Mouse (Mus musculus): ENCODE measurements around the gene Traip.
A peak's percentile ranks its signal among the peaks of the same experiment; 100 is the strongest.

The Traip gene

DNA sequence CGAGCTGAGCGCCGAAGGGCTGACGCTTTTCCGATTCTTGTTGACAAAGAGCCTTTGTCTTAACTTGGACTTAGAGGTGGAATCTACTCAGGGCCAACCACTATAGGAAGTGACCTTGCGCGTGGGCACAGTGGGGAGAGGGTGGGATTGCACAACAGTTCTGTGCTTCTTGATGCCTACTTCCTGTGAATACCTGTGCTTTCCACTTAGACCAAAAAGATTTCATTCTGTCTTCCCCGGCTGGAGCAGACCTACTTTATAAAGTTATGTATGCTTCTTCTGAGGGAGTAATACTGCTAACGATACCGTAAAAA lies at the start of gene Traip:
Gene Traip, plus strand, starts transcription at position 215 of the 314 bp plus-strand sequence.
- no peak for DNase-seq (ENCODE audit: low spot score in 2 of 2)

GRCm38 (mm10) chr9:107900840-107901626 lies 48.9 kb upstream of the Traip start:
- DNase-seq (ENCODE audit: low spot score in 2 of 2) = no peak

- DNase-seq (ENCODE audit: low spot score in 2 of 2) = no peak
These were observed 48.4 kb upstream of the Traip start for GRCm38 (mm10) chr9:107901627-107901914.

DNA sequence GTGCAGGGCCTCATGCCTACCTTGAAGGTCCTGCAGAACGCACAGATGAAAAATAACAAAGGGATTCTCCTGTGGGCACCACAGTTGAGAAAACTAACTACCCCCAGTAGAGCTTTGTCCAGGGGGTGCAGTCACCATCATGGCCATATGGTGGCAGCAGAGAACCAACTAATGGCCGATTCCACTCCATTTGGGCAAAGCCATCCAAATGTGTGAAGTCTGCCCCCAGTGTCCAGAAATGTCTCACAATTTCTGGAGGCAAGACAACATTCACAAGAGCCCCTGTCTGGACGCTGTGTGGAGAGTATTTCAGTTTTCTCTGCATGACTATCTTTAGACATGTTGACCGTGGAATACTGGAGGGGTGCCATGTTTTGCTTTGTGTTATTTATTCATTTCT lies 45.2 kb upstream of the Traip start:
- peak; percentile 82 to 91 for DNase-seq (ENCODE audit: low spot score in 2 of 2)

- DNase-seq (ENCODE audit: low spot score in 2 of 2) = peak; percentile 80 to 86
These were observed 43.5 kb upstream of the Traip start, which contains the start of gene Mst1r for GRCm38 (mm10) chr9:107906252-107906966. TSS of gene Mst1r (plus strand) at chr9:107906873.

GRCm38 (mm10) chr9:107906967-107907800 lies 42.8 kb upstream of the Traip start:
- DNase-seq (ENCODE audit: low spot score in 2 of 2) = no peak

DNA sequence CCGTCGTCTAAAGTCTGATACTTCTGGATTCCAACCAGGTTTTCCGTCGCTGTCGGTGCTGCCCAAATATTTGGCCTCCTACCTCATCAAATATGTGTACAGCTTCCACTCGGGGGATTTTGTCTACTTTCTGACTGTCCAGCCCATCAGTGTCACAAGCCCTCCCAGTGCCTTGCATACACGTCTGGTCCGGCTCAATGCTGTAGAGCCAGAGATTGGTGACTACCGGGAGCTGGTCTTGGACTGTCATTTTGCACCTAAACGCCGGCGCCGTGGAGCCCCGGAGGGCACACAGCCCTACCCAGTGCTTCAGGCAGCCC lies 42.2 kb upstream of the Traip start:
- no peak for DNase-seq (ENCODE audit: low spot score in 2 of 2)

DNA sequence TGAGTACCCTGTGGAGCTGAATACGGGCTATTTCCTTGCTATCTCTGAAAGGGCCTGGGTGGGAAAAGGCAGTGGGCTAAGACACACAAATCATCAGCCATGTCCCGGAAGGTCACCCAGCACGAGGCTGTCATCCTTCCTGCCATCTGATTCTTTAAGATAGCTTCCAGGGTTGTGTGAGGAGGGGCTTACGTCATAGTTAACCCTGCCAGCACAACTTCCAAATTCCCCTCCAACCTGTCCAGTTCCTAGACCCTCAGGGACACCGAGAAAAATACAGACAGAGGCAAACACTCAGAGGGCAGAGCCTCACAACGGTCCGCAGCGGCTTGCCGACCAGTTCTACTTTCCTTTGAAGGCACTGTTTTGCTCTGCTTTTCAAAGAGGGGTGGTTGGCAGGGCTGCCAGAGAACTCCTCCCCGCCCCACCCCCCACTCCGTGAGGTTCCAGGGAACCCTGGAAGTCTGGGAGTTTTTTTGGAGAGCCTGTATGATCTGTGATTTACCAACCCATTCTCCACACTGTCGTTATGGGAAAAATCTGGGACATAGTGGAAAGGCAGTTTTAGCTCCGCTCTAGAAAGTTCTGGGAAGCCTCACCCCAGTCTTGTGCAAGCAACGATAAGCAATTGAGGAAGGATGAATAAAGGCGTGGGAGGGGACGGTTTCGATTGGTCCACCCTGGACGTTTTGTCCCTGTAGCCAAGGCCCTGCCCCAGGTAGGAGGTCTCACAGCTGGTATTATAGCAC lies 41.4 kb upstream of the Traip start:
- DNase-seq (ENCODE audit: low spot score in 2 of 2) = peak; percentile 74 to 78

- no peak for DNase-seq (ENCODE audit: low spot score in 2 of 2)
These were observed 39.7 kb upstream of the Traip start for GRCm38 (mm10) chr9:107910025-107910769.

DNA sequence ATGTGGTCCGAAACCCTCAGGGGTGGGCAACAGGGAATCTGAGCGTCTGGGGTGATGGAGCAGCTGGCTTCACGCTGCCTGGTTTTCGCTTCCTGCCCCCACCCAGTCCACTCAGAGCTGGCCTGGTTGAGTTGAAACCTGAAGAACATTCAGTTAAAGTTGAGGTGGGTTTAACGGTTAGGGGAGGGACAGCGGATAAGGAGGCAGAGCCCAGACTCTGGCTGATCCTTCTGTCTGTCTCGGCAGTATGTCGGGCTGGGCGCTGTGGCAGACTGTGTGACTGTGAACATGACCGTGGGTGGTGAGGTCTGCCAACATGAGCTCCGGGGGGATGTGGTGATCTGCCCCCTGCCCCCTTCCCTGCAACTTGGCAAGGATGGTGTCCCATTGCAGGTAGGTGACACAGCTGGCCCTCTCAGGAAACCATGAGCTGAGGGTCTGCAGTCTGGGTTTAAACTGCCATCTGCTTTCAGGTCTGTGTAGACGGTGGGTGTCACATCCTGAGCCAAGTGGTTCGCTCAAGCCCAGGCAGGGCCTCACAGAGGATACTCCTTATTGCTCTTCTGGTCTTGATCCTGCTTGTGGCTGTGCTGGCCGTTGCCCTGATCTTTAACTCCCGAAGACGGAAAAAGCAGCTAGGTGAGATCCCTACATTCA lies 35.0 kb upstream of the Traip start:
- DNase-seq (ENCODE audit: low spot score in 2 of 2) = no peak

GRCm38 (mm10) chr9:107917895-107918608 lies 31.9 kb upstream of the Traip start:
- DNase-seq (ENCODE audit: low spot score in 2 of 2) = no peak

DNA sequence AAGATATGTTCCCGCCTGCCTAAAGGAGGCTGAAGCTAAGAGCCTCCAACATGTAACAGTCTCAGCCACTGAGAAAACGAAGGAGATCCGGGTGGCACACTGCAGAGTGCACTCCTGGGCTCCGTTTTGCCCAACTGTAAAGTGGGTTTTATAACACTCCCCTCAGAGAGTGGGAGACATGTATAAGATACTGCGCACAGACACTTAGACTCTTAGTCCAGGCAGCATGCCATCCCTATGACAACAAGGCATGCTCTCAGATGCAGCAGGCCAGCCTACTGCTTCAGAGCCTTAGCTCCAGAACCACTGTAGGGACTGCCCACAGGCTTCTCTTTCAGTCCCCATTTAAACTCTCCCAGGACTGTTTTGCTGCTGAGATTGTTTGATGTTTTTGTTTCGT lies 31.1 kb upstream of the Traip start:
- DNase-seq (ENCODE audit: low spot score in 2 of 2) = no peak

DNA sequence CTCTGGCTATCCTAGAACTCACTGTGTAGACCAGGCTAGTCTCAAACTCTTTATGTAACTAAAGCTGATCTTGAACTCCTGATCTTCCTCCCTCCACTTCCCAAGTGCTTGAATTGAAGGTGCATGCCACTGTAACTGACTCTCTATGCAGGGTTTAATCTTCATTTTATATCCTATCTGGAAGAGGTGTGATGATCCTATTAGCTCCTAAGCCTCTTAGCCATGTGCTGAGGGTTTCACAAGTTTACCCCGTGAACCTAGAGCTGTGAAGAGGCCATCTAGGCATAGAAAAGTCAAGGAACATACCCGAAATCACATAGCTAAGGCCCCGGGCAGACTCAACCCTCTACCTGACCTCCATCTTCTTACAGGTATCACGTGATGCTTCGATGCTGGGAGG lies 30.5 kb upstream of the Traip start:
- no peak for DNase-seq (ENCODE audit: low spot score in 2 of 2)

- DNase-seq (ENCODE audit: low spot score in 2 of 2) = no peak
These were observed 26.9 kb upstream of the Traip start for GRCm38 (mm10) chr9:107923021-107923420.

DNA sequence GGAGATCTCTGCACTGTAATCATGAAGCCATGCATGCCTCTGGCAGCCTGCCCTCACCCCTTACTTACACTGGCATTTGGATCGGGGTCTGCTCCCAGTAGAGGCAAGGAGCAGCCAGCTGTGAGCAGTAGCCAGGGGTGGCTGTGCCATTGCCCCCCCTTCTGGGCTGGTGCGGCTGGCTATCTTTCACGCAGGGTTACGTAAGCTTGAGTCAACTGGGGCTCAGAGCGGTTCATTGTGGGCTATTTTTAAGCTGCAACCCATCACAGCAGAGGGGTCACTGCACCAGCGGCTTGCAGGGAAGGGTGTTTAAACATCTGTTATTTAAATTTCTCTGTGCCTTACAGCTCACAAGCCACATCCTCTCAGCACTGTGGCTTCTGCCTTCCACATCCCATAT lies 26.0 kb upstream of the Traip start:
- peak; percentile 69 to 80 for DNase-seq (ENCODE audit: low spot score in 2 of 2)

- DNase-seq (ENCODE audit: low spot score in 2 of 2) = no peak
These were observed 24.7 kb upstream of the Traip start for GRCm38 (mm10) chr9:107925251-107925650.

DNA sequence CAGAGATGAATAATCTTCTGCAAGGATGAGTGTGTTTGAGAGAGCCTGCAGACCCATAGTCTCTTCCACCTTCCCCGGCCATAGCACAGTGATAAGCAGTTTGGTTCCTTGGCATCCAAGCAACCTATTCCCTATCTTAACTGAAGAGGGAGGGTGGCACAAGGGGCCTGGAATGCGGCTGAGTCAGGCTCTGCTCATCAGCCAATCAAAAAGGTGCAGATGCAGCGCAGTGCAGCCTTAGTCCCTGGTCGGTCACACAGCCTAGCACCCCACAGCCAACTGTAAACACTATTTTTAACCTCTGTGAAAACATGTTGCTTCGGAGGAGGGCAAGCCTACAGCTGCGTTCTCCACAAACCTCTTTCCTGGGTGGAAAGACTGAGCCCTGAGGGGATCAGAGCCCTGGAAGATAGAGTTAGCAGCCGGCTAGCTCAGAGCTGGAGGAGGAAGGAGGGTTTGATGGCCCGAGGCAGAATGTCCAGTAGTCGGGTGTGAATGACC lies 23.0 kb upstream of the Traip start:
- peak in 1 of 2 experiments; percentile 26 for DNase-seq (ENCODE audit: low spot score in 2 of 2)

- no peak for DNase-seq (ENCODE audit: low spot score in 2 of 2)
These were observed 22.2 kb upstream of the Traip start for GRCm38 (mm10) chr9:107927749-107928148.

GRCm38 (mm10) chr9:107928169-107928568 lies 21.8 kb upstream of the Traip start, which contains the start of gene Actl11:
TSS of gene Actl11 (plus strand) at chr9:107928469.
- DNase-seq (ENCODE audit: low spot score in 2 of 2) = no peak

DNA sequence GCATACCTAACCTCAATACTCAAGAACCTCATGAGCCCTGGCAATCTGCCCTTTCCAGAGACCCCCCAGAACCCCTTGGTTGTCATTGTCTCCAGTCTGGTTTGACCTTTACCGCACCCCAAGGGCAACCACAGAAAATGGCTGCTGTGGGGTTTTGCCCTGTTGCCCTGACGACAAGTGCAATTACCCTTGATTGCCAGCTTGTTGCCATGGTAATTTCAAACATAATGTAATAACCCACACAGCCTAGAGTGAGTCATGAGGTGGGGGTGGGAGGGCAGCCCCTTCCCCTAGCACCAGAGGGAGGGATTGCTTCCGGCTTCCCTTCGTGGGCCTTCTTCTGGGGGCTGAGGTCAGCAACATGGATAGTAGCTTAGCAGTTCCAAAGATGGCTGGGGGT lies 17.7 kb upstream of the Traip start:
- DNase-seq (ENCODE audit: low spot score in 2 of 2) = no peak

Data from heart, adult 9 months (tissue).